Mouse (Mus musculus): ENCODE data around the gene Cacna1b.

GRCm38 (mm10) chr2:24761923-24762445 is 968 bp downstream of the Cacna1b start:
- TF ChIP-seq CTCF (IDR thresholded peaks at IDR 0.05; ENCODE audit: insufficient read depth, low read length) (no peak), POLR2A (IDR thresholded peaks at IDR 0.05; ENCODE audit: borderline replicate concordance, extremely low read depth, low read depth, low read length) (no peak)
